Mouse (Mus musculus): ENCODE measurements around the gene Sh3gl2. TPM values are rescaled to one million over a fixed set of nuclear protein-coding genes. Genes with fewer than 3 reads are reported as not detected.

Gene Sh3gl2
- polyA plus RNA-seq, 2 experiments: 3.1 to 5.2 TPM

- H3K4me2 ChIP-seq (replicated peaks; ENCODE audit: low read depth, low read length, severe bottlenecking): no peak overlapping the region
- H3K4me3 ChIP-seq (replicated peaks; ENCODE audit: low read length): no peak overlapping the region
- H3K9ac ChIP-seq (ENCODE audit: low read depth, low read length, severe bottlenecking): no peak overlapping the region
- H3K36me3 ChIP-seq (ENCODE audit: control insufficient read depth, insufficient read depth, low read length): no peaks in the 10 kb centered on the region
- no peak for ATAC-seq (ENCODE audit: low FRiP score, low read depth)
- H3K27ac ChIP-seq (replicated peaks; ENCODE audit: low read depth, low read length): no peak overlapping the region
- no peak for TF ChIP-seq POLR2A (IDR thresholded peaks at IDR 0.05; ENCODE audit: borderline replicate concordance, extremely low read depth, insufficient read depth, insufficient read length)
- 81% methylated on average over 3 of the region's 3 CpGs for WGBS
- H3K9me3 ChIP-seq (ENCODE audit: control insufficient read depth, low read length): no peaks in the 10 kb centered on the region
- no peaks in the 10 kb centered on the region for H3K4me1 ChIP-seq (ENCODE audit: control insufficient read depth, insufficient read depth, low read length)
- H3K27me3 ChIP-seq (ENCODE audit: control insufficient read depth, insufficient read depth, low read length): no peaks in the 10 kb centered on the region
- DNase-seq (ENCODE audit: low spot score): no peak
Observed at GRCm38 (mm10) chr4:85273452-85273851, 68.5 kb downstream of the Sh3gl2 start.

GRCm38 (mm10) chr4:85283151-85283550 is 78.2 kb downstream of the Sh3gl2 start:
- Histone ChIP-seq H3K9me3 (ENCODE audit: control insufficient read depth, low read length) (no peaks in the 10 kb centered on the region), H3K27ac (replicated peaks; ENCODE audit: low read depth, low read length) (no peak overlapping the region), H3K4me1 (ENCODE audit: control insufficient read depth, insufficient read depth, low read length) (no peaks in the 10 kb centered on the region), H3K4me2 (replicated peaks; ENCODE audit: low read depth, low read length, severe bottlenecking) (no peak overlapping the region), H3K36me3 (ENCODE audit: control insufficient read depth, insufficient read depth, low read length) (no peaks in the 10 kb centered on the region), H3K9ac (ENCODE audit: low read depth, low read length, severe bottlenecking) (no peak overlapping the region), H3K27me3 (ENCODE audit: control insufficient read depth, insufficient read depth, low read length) (no peaks in the 10 kb centered on the region), H3K4me3 (replicated peaks; ENCODE audit: low read length) (no peak overlapping the region)
- ATAC-seq (ENCODE audit: low FRiP score, low read depth) (no peak), DNase-seq (ENCODE audit: low spot score) (no peak)
- 84% methylated on average over 9 of the region's 9 CpGs for WGBS
- TF ChIP-seq POLR2A (IDR thresholded peaks at IDR 0.05; ENCODE audit: borderline replicate concordance, extremely low read depth, insufficient read depth, insufficient read length): no peak

- no peaks in the 10 kb centered on the region for H3K4me1 ChIP-seq (ENCODE audit: control insufficient read depth, insufficient read depth, low read length)
- H3K27me3 ChIP-seq (ENCODE audit: control insufficient read depth, insufficient read depth, low read length): no peaks in the 10 kb centered on the region
- H3K4me3 ChIP-seq (replicated peaks; ENCODE audit: low read length): no peak overlapping the region
- WGBS: 91% methylated on average over 1 of the region's 1 CpGs
- H3K36me3 ChIP-seq (ENCODE audit: control insufficient read depth, insufficient read depth, low read length): no peaks in the 10 kb centered on the region
- no peak overlapping the region for H3K4me2 ChIP-seq (replicated peaks; ENCODE audit: low read depth, low read length, severe bottlenecking)
- no peak overlapping the region for H3K27ac ChIP-seq (replicated peaks; ENCODE audit: low read depth, low read length)
- H3K9ac ChIP-seq (ENCODE audit: low read depth, low read length, severe bottlenecking): no peak overlapping the region
- ATAC-seq (ENCODE audit: low FRiP score, low read depth) (no peak), DNase-seq (ENCODE audit: low spot score) (no peak)
- no peak for TF ChIP-seq POLR2A (IDR thresholded peaks at IDR 0.05; ENCODE audit: borderline replicate concordance, extremely low read depth, insufficient read depth, insufficient read length)
- no peaks in the 10 kb centered on the region for H3K9me3 ChIP-seq (ENCODE audit: control insufficient read depth, low read length)
Observed at GRCm38 (mm10) chr4:85289990-85290389, 85.1 kb downstream of the Sh3gl2 start.

GRCm38 (mm10) chr4:85291296-85291695 is 86.4 kb downstream of the Sh3gl2 start:
- no peaks in the 10 kb centered on the region for H3K9me3 ChIP-seq (ENCODE audit: control insufficient read depth, low read length)
- DNase-seq (ENCODE audit: low spot score): no peak
- H3K9ac ChIP-seq (ENCODE audit: low read depth, low read length, severe bottlenecking): no peak overlapping the region
- no peaks in the 10 kb centered on the region for H3K4me1 ChIP-seq (ENCODE audit: control insufficient read depth, insufficient read depth, low read length)
- ATAC-seq (ENCODE audit: low FRiP score, low read depth): no peak
- no peak for TF ChIP-seq POLR2A (IDR thresholded peaks at IDR 0.05; ENCODE audit: borderline replicate concordance, extremely low read depth, insufficient read depth, insufficient read length)
- WGBS: 68% methylated on average over 4 of the region's 4 CpGs
- H3K4me2 ChIP-seq (replicated peaks; ENCODE audit: low read depth, low read length, severe bottlenecking): no peak overlapping the region
- H3K4me3 ChIP-seq (replicated peaks; ENCODE audit: low read length): no peak overlapping the region
- H3K36me3 ChIP-seq (ENCODE audit: control insufficient read depth, insufficient read depth, low read length): no peaks in the 10 kb centered on the region
- H3K27ac ChIP-seq (replicated peaks; ENCODE audit: low read depth, low read length): no peak overlapping the region
- H3K27me3 ChIP-seq (ENCODE audit: control insufficient read depth, insufficient read depth, low read length): no peaks in the 10 kb centered on the region

GRCm38 (mm10) chr4:85293368-85293767 is 88.4 kb downstream of the Sh3gl2 start:
- Histone ChIP-seq H3K9ac (ENCODE audit: low read depth, low read length, severe bottlenecking) (no peak overlapping the region), H3K27me3 (ENCODE audit: control insufficient read depth, insufficient read depth, low read length) (no peaks in the 10 kb centered on the region), H3K4me2 (replicated peaks; ENCODE audit: low read depth, low read length, severe bottlenecking) (no peak overlapping the region), H3K27ac (replicated peaks; ENCODE audit: low read depth, low read length) (no peak overlapping the region), H3K36me3 (ENCODE audit: control insufficient read depth, insufficient read depth, low read length) (no peaks in the 10 kb centered on the region), H3K4me1 (ENCODE audit: control insufficient read depth, insufficient read depth, low read length) (no peaks in the 10 kb centered on the region), H3K4me3 (replicated peaks; ENCODE audit: low read length) (no peak overlapping the region), H3K9me3 (ENCODE audit: control insufficient read depth, low read length) (no peaks in the 10 kb centered on the region)
- TF ChIP-seq POLR2A (IDR thresholded peaks at IDR 0.05; ENCODE audit: borderline replicate concordance, extremely low read depth, insufficient read depth, insufficient read length): no peak
- WGBS: 58% methylated on average over 3 of the region's 3 CpGs
- DNase-seq (ENCODE audit: low spot score) (no peak), ATAC-seq (ENCODE audit: low FRiP score, low read depth) (no peak)
